Mouse (Mus musculus) embryonic facial prominence, embryonic 10.5 days (tissue): ENCODE results near the gene Bzw1. TPM values are rescaled to one million over a fixed set of nuclear protein-coding genes. Genes with fewer than 3 reads are reported as not detected.
A peak's percentile ranks its signal among the peaks of the same experiment; 100 is the strongest.

Experiments used
- DNase-seq: peaks from one replicate; pipeline ENCODE4 v3.0.0-alpha.2; 2017; ENCODE audit warnings: low spot score
- H3K27ac ChIP-seq: fragments of 300-500 bp; sonication (generic); replicated peaks from 2 replicates; pipeline ENCODE4 v1.5.1; 2016; ENCODE audit warnings: mild to moderate bottlenecking
- H3K27me3 ChIP-seq: fragments of 300-500 bp; sonication (generic); replicated peaks from 2 replicates; pipeline ENCODE4 v1.6.1; 2016; ENCODE audit warnings: low read depth, mild to moderate bottlenecking; ENCODE audit not compliant: poor library complexity, severe bottlenecking
- H3K36me3 ChIP-seq: fragments of 300-500 bp; sonication (generic); replicated peaks from 2 replicates; pipeline ENCODE4 v1.6.1; 2016; ENCODE audit warnings: mild to moderate bottlenecking, moderate library complexity
- H3K4me1 ChIP-seq: fragments of 300-500 bp; sonication (generic); 2 replicates; pipeline ENCODE4 v1.6.1; 2016
- H3K4me3 ChIP-seq: fragments of 300-500 bp; sonication (generic); 2 replicates; pipeline ENCODE4 v1.5.1; 2016; ENCODE audit warnings: mild to moderate bottlenecking, moderate library complexity
- H3K9me3 ChIP-seq: fragments of 300-500 bp; sonication (generic); 2 replicates; pipeline ENCODE4 v1.6.1; 2016; ENCODE audit warnings: mild to moderate bottlenecking
- WGBS: fragments of 180-500 bp; shearing (Covaris S2); methylation state at CpG from one replicate; pipeline ENCODE4 v1.1.7; 2016; 5-methylcytosine and 5-hydroxymethylcytosine counted together
- polyA plus RNA-seq: library from polyadenylated mRNA; unstranded; fragments of >200 nt; fragmentation: Nextera tagmentation; extraction: Ambion mirVana; gene quantifications from 2 replicates; pipeline ENCODE4 v1.2.1, GENCODE M21; 2016

Bzw1 gene
- 444 and 446 TPM in 2 replicates for polyA plus RNA-seq

GRCm38 (mm10) chr1:58392652-58393283 is at the start of gene Bzw1:
TSS of gene Bzw1 (plus strand) at chr1:58392898.
- H3K27me3 ChIP-seq, result no peaks in the 10 kb centered on the region
- H3K36me3 ChIP-seq, result peaks cover 39% of the 10 kb centered on the region
- WGBS, result 0% methylated on average over 61 of the region's 61 CpGs
- H3K4me1 ChIP-seq, result peaks cover 18% of the 10 kb centered on the region
- H3K9me3 ChIP-seq, result no peaks in the 10 kb centered on the region
- peak; percentile 94 for DNase-seq
- peak within 1 kb of the TSS; percentile 100 for H3K27ac ChIP-seq
- peak within 1 kb of the TSS; percentile 90 for H3K4me3 ChIP-seq

- no peaks in the 10 kb centered on the region for H3K27me3 ChIP-seq
- no peaks in the 10 kb centered on the region for H3K36me3 ChIP-seq
- H3K27ac ChIP-seq, result no peak overlapping the region
- H3K4me1 ChIP-seq, result peaks cover 12% of the 10 kb centered on the region; the same call in 1 of the 2 replicates
- no peak overlapping the region for H3K4me3 ChIP-seq
- WGBS, result 85% methylated on average over 4 of the region's 4 CpGs
- no peaks in the 10 kb centered on the region for H3K9me3 ChIP-seq
- DNase-seq, result no peak
These were observed 48.8 kb upstream of the Bzw1 start for GRCm38 (mm10) chr1:58343861-58344260.

GRCm38 (mm10) chr1:58344570-58344969 is 48.1 kb upstream of the Bzw1 start:
- H3K4me1 ChIP-seq, result peaks cover 12% of the 10 kb centered on the region; the same call in 1 of the 2 replicates
- H3K27me3 ChIP-seq, result no peaks in the 10 kb centered on the region
- H3K4me3 ChIP-seq, result no peak overlapping the region
- WGBS, result 83% methylated on average over 5 of the region's 5 CpGs
- no peaks in the 10 kb centered on the region for H3K36me3 ChIP-seq
- H3K27ac ChIP-seq, result no peak overlapping the region
- DNase-seq, result no peak
- no peaks in the 10 kb centered on the region for H3K9me3 ChIP-seq

GRCm38 (mm10) chr1:58346159-58346558 is 46.5 kb upstream of the Bzw1 start:
- 90% methylated on average over 14 of the region's 14 CpGs for WGBS
- Histone ChIP-seq H3K9me3 (no peaks in the 10 kb centered on the region), H3K36me3 (no peaks in the 10 kb centered on the region), H3K4me1 (peaks cover 12% of the 10 kb centered on the region; the same call in 1 of the 2 replicates), H3K27me3 (no peaks in the 10 kb centered on the region), H3K4me3 (no peak overlapping the region), H3K27ac (no peak overlapping the region)
- DNase-seq, result no peak

GRCm38 (mm10) chr1:58348712-58349111 is 44.0 kb upstream of the Bzw1 start:
- peaks cover 6% of the 10 kb centered on the region; the same call in 1 of the 2 replicates for H3K4me1 ChIP-seq
- no peak for DNase-seq
- H3K27me3 ChIP-seq, result no peaks in the 10 kb centered on the region
- 82% methylated on average over 6 of the region's 6 CpGs for WGBS
- H3K36me3 ChIP-seq, result no peaks in the 10 kb centered on the region
- H3K4me3 ChIP-seq, result no peak overlapping the region
- no peak overlapping the region for H3K27ac ChIP-seq
- H3K9me3 ChIP-seq, result no peaks in the 10 kb centered on the region

GRCm38 (mm10) chr1:58353238-58353893 is 39.3 kb upstream of the Bzw1 start:
- Histone ChIP-seq H3K27me3 (no peaks in the 10 kb centered on the region), H3K4me1 (no peaks in the 10 kb centered on the region; the same call in 1 of the 2 replicates), H3K27ac (no peak overlapping the region), H3K36me3 (no peaks in the 10 kb centered on the region), H3K4me3 (no peak overlapping the region), H3K9me3 (no peaks in the 10 kb centered on the region)
- no peak for DNase-seq
- 66% methylated on average over 4 of the region's 4 CpGs for WGBS

GRCm38 (mm10) chr1:58358958-58359901 is 33.5 kb upstream of the Bzw1 start:
- no peak for DNase-seq
- 90% methylated on average over 19 of the region's 19 CpGs for WGBS

GRCm38 (mm10) chr1:58362296-58362695 is 30.4 kb upstream of the Bzw1 start:
- no peak for DNase-seq
- Histone ChIP-seq H3K9me3 (no peaks in the 10 kb centered on the region; the same call in 1 of the 2 replicates), H3K36me3 (no peaks in the 10 kb centered on the region), H3K4me3 (no peak overlapping the region), H3K27me3 (no peaks in the 10 kb centered on the region), H3K27ac (no peak overlapping the region), H3K4me1 (no peaks in the 10 kb centered on the region)
- 60% methylated on average over 4 of the region's 4 CpGs for WGBS

More at GRCm38 (mm10) chr1:58358958-58359901, 33.5 kb upstream of the Bzw1 start:
- Histone ChIP-seq H3K27ac (no peak overlapping the region), H3K36me3 (no peaks in the 10 kb centered on the region), H3K9me3 (no peaks in the 10 kb centered on the region; the same call in 1 of the 2 replicates), H3K27me3 (no peaks in the 10 kb centered on the region), H3K4me1 (no peaks in the 10 kb centered on the region), H3K4me3 (no peak overlapping the region)

- Histone ChIP-seq H3K4me1 (no peaks in the 10 kb centered on the region), H3K4me3 (no peak overlapping the region), H3K27ac (no peak overlapping the region), H3K9me3 (no peaks in the 10 kb centered on the region; the same call in 1 of the 2 replicates), H3K27me3 (no peaks in the 10 kb centered on the region), H3K36me3 (no peaks in the 10 kb centered on the region)
- DNase-seq, result no peak
- WGBS, result 92% methylated on average over 12 of the region's 12 CpGs
These were observed 28.1 kb upstream of the Bzw1 start for GRCm38 (mm10) chr1:58364551-58364950.

GRCm38 (mm10) chr1:58365829-58366228 is 26.9 kb upstream of the Bzw1 start:
- H3K4me1 ChIP-seq, result no peaks in the 10 kb centered on the region
- no peaks in the 10 kb centered on the region; the same call in 1 of the 2 replicates for H3K9me3 ChIP-seq
- no peak overlapping the region for H3K4me3 ChIP-seq
- no peak for DNase-seq
- H3K36me3 ChIP-seq, result no peaks in the 10 kb centered on the region
- no peak overlapping the region for H3K27ac ChIP-seq
- no peaks in the 10 kb centered on the region for H3K27me3 ChIP-seq
- WGBS, result 92% methylated on average over 3 of the region's 3 CpGs

GRCm38 (mm10) chr1:58366737-58367471 is 25.8 kb upstream of the Bzw1 start:
- H3K4me1 ChIP-seq, result no peaks in the 10 kb centered on the region
- H3K4me3 ChIP-seq, result no peak overlapping the region
- H3K27me3 ChIP-seq, result no peaks in the 10 kb centered on the region
- WGBS, result 82% methylated on average over 12 of the region's 12 CpGs
- DNase-seq, result no peak
- H3K36me3 ChIP-seq, result no peaks in the 10 kb centered on the region
- no peaks in the 10 kb centered on the region; the same call in 1 of the 2 replicates for H3K9me3 ChIP-seq
- no peak overlapping the region for H3K27ac ChIP-seq

GRCm38 (mm10) chr1:58369716-58370115 is 23.0 kb upstream of the Bzw1 start:
- H3K4me3 ChIP-seq, result no peak overlapping the region
- WGBS, result 82% methylated on average over 2 of the region's 2 CpGs
- H3K9me3 ChIP-seq, result no peaks in the 10 kb centered on the region
- H3K27me3 ChIP-seq, result no peaks in the 10 kb centered on the region
- DNase-seq, result no peak
- no peaks in the 10 kb centered on the region for H3K4me1 ChIP-seq
- H3K36me3 ChIP-seq, result no peaks in the 10 kb centered on the region
- H3K27ac ChIP-seq, result no peak overlapping the region
